Mouse (Mus musculus): Measurements from ENCODE around the gene Tle2. TPM values are rescaled to one million over a fixed set of nuclear protein-coding genes. Genes with fewer than 3 reads are reported as not detected.

The Tle2 gene
- polyA plus RNA-seq, 1 experiment from 2014 or later, result 39.4 TPM

- H3K4me3 ChIP-seq (replicated peaks), result no peak overlapping the region
- H3K27ac ChIP-seq, result no peak overlapping the region
- peaks cover 6% of the 10 kb centered on the region; the same call in 1 of the 2 replicates for H3K9me3 ChIP-seq
- H3K4me1 ChIP-seq (replicated peaks), result peaks cover 24% of the 10 kb centered on the region
- 73% methylated on average over 3 of the region's 3 CpGs for WGBS
- H3K27me3 ChIP-seq, result no peaks in the 10 kb centered on the region
- ATAC-seq (ENCODE audit: insufficient number of reproducible peaks, insufficient read depth, low FRiP score, low TSS enrichment, low read depth), result no peak
- H3K9ac ChIP-seq (replicated peaks), result no peak overlapping the region
- peaks cover 2% of the 10 kb centered on the region; the same call in 1 of the 2 replicates for H3K36me3 ChIP-seq
- no peak overlapping the region for H3K4me2 ChIP-seq
Observed at GRCm38 (mm10) chr10:81556282-81556681, 18.1 kb upstream of the Tle2 start.

GRCm38 (mm10) chr10:81557491-81557890 lies 16.9 kb upstream of the Tle2 start:
- Histone ChIP-seq H3K27me3 (no peaks in the 10 kb centered on the region), H3K27ac (no peak overlapping the region), H3K4me1 (replicated peaks) (peaks cover 26% of the 10 kb centered on the region), H3K36me3 (peaks cover 12% of the 10 kb centered on the region), H3K4me3 (replicated peaks) (no peak overlapping the region), H3K4me2 (no peak overlapping the region), H3K9ac (replicated peaks) (no peak overlapping the region), H3K9me3 (peaks cover 6% of the 10 kb centered on the region; the same call in 1 of the 2 replicates)
- no peak for ATAC-seq (ENCODE audit: insufficient number of reproducible peaks, insufficient read depth, low FRiP score, low TSS enrichment, low read depth)
- WGBS, result 18% methylated on average over 1 of the region's 1 CpGs

- H3K4me3 ChIP-seq (replicated peaks), result peak within 1 kb of the TSS; percentile 91
- no peaks in the 10 kb centered on the region for H3K27me3 ChIP-seq
- H3K4me1 ChIP-seq (replicated peaks), result peaks cover 43% of the 10 kb centered on the region
- 0 out of 2 replicates have a peak, but pooled peaks have one; percentile 17 for ATAC-seq (ENCODE audit: insufficient number of reproducible peaks, insufficient read depth, low FRiP score, low TSS enrichment, low read depth)
- H3K9me3 ChIP-seq, result peaks cover 3% of the 10 kb centered on the region; the same call in 1 of the 2 replicates
- H3K9ac ChIP-seq (replicated peaks), result peak within 1 kb of the TSS; percentile 97
- peak within 1 kb of the TSS; percentile 94 for H3K4me2 ChIP-seq
- 2% methylated on average over 26 of the region's 53 CpGs for WGBS
- H3K27ac ChIP-seq, result peak within 1 kb of the TSS; percentile 94
- peaks cover 23% of the 10 kb centered on the region for H3K36me3 ChIP-seq
Observed at GRCm38 (mm10) chr10:81559163-81559626, 15.2 kb upstream of the Tle2 start, which contains the start of gene Aes. Aes (plus strand) TSS chr10:81559488.

- under 1% methylated on average over 35 of the region's 36 CpGs for WGBS
- peak; percentile 13; the same call in 1 of the 2 replicates for ATAC-seq (ENCODE audit: insufficient number of reproducible peaks, insufficient read depth, low FRiP score, low TSS enrichment, low read depth)
- Histone ChIP-seq H3K36me3 (peaks cover 30% of the 10 kb centered on the region), H3K4me2 (peak overlapping the region; percentile 94), H3K9ac (replicated peaks) (peak overlapping the region; percentile 97), H3K27ac (peak overlapping the region; percentile 94), H3K9me3 (peaks cover 3% of the 10 kb centered on the region; the same call in 1 of the 2 replicates), H3K27me3 (peaks cover 2% of the 10 kb centered on the region; the same call in 1 of the 2 replicates), H3K4me3 (replicated peaks) (peak overlapping the region; percentile 91), H3K4me1 (replicated peaks) (peaks cover 50% of the 10 kb centered on the region)
Observed at GRCm38 (mm10) chr10:81559627-81560539, 14.5 kb upstream of the Tle2 start.

GRCm38 (mm10) chr10:81560719-81561459 lies 13.5 kb upstream of the Tle2 start:
- ATAC-seq (ENCODE audit: insufficient number of reproducible peaks, insufficient read depth, low FRiP score, low TSS enrichment, low read depth), result no peak
- Histone ChIP-seq H3K4me3 (replicated peaks) (peak overlapping the region; percentile 91), H3K36me3 (peaks cover 40% of the 10 kb centered on the region), H3K4me2 (peak overlapping the region; percentile 94), H3K9me3 (peaks cover 3% of the 10 kb centered on the region; the same call in 1 of the 2 replicates), H3K27ac (peak overlapping the region; percentile 94), H3K4me1 (replicated peaks) (peaks cover 60% of the 10 kb centered on the region), H3K27me3 (peaks cover 7% of the 10 kb centered on the region; the same call in 1 of the 2 replicates), H3K9ac (replicated peaks) (peak overlapping the region; percentile 97)
- 7% methylated on average over 16 of the region's 16 CpGs for WGBS

GRCm38 (mm10) chr10:81562411-81562810 lies 11.9 kb upstream of the Tle2 start:
- ATAC-seq (ENCODE audit: insufficient number of reproducible peaks, insufficient read depth, low FRiP score, low TSS enrichment, low read depth), result no peak
- 0 out of 2 replicates have a peak overlapping the region, but pooled peaks have one; percentile 18 for H3K9ac ChIP-seq (replicated peaks)
- H3K36me3 ChIP-seq, result peaks cover 55% of the 10 kb centered on the region
- no peak overlapping the region for H3K27ac ChIP-seq
- H3K9me3 ChIP-seq, result no peaks in the 10 kb centered on the region
- H3K4me3 ChIP-seq (replicated peaks), result 0 out of 2 replicates have a peak overlapping the region, but pooled peaks have one; percentile 11
- peaks cover 7% of the 10 kb centered on the region; the same call in 1 of the 2 replicates for H3K27me3 ChIP-seq
- 79% methylated on average over 6 of the region's 6 CpGs for WGBS
- peak overlapping the region; percentile 55; the same call in 1 of the 2 replicates for H3K4me2 ChIP-seq
- H3K4me1 ChIP-seq (replicated peaks), result peaks cover 65% of the 10 kb centered on the region

GRCm38 (mm10) chr10:81563481-81563880 lies 10.9 kb upstream of the Tle2 start:
- Histone ChIP-seq H3K27me3 (peaks cover 7% of the 10 kb centered on the region; the same call in 1 of the 2 replicates), H3K4me3 (replicated peaks) (peak overlapping the region; percentile 32; the same call in 1 of the 2 replicates), H3K4me1 (replicated peaks) (peaks cover 76% of the 10 kb centered on the region), H3K4me2 (peak overlapping the region; percentile 55), H3K27ac (peak overlapping the region; percentile 80), H3K36me3 (peaks cover 57% of the 10 kb centered on the region), H3K9me3 (no peaks in the 10 kb centered on the region), H3K9ac (replicated peaks) (no peak overlapping the region)
- 24% methylated on average over 6 of the region's 6 CpGs for WGBS
- no peak for ATAC-seq (ENCODE audit: insufficient number of reproducible peaks, insufficient read depth, low FRiP score, low TSS enrichment, low read depth)

- peak overlapping the region; percentile 80 for H3K27ac ChIP-seq
Observed at GRCm38 (mm10) chr10:81564216-81564615, 10.1 kb upstream of the Tle2 start.

GRCm38 (mm10) chr10:81564734-81565133 lies 9.6 kb upstream of the Tle2 start:
- H3K4me1 ChIP-seq (replicated peaks), result peaks cover 82% of the 10 kb centered on the region
- no peak for ATAC-seq (ENCODE audit: insufficient number of reproducible peaks, insufficient read depth, low FRiP score, low TSS enrichment, low read depth)
- peak overlapping the region; percentile 55 for H3K4me2 ChIP-seq
- H3K4me3 ChIP-seq (replicated peaks), result peak overlapping the region; percentile 32; the same call in 1 of the 2 replicates
- no peaks in the 10 kb centered on the region for H3K9me3 ChIP-seq
- no peak overlapping the region for H3K9ac ChIP-seq (replicated peaks)
- peak overlapping the region; percentile 80 for H3K27ac ChIP-seq
- peaks cover 57% of the 10 kb centered on the region for H3K36me3 ChIP-seq
- WGBS, result 14% methylated on average over 10 of the region's 10 CpGs
- H3K27me3 ChIP-seq, result peaks cover 7% of the 10 kb centered on the region; the same call in 1 of the 2 replicates

More at GRCm38 (mm10) chr10:81564216-81564615, 10.1 kb upstream of the Tle2 start:
- Histone ChIP-seq H3K4me2 (peak overlapping the region; percentile 55), H3K27me3 (peaks cover 7% of the 10 kb centered on the region; the same call in 1 of the 2 replicates), H3K9me3 (no peaks in the 10 kb centered on the region), H3K9ac (replicated peaks) (peak overlapping the region; percentile 51), H3K4me3 (replicated peaks) (peak overlapping the region; percentile 32), H3K36me3 (peaks cover 57% of the 10 kb centered on the region), H3K4me1 (replicated peaks) (peaks cover 78% of the 10 kb centered on the region)
- no peak for ATAC-seq (ENCODE audit: insufficient number of reproducible peaks, insufficient read depth, low FRiP score, low TSS enrichment, low read depth)
- WGBS, result 2% methylated on average over 10 of the region's 10 CpGs
